Mouse (Mus musculus) heart, adult 2 months (tissue): Measurements from ENCODE around the gene Cd3g. TPM values are rescaled to one million over a fixed set of nuclear protein-coding genes. Genes with fewer than 3 reads are reported as not detected.

Source experiments
- DNase-seq, 2 experiments: peaks; one replicate each; pipeline ENCODE4 v3.0.0; 2021
- H3K27ac ChIP-seq: fragments of 200-600 bp; 2 replicates; pipeline ENCODE4 v1.8.1; 2022
- H3K27me3 ChIP-seq: fragments of 200-500 bp; 2 replicates; pipeline ENCODE4 v1.6.1; 2012; ENCODE audit warnings: mild to moderate bottlenecking, low read length, inconsistent platforms, mixed read lengths; ENCODE audit not compliant: control insufficient read depth, insufficient read depth
- H3K36me3 ChIP-seq: fragments of 200-500 bp; 2 replicates; pipeline ENCODE4 v1.6.1; 2012; ENCODE audit warnings: low read length, inconsistent platforms; ENCODE audit not compliant: control insufficient read depth, insufficient read depth
- H3K4me1 ChIP-seq: fragments of 200-500 bp; 2 replicates; pipeline ENCODE4 v1.6.1; 2011; ENCODE audit warnings: low read length; ENCODE audit not compliant: control insufficient read depth, insufficient read depth
- H3K4me3 ChIP-seq: fragments of 200-600 bp; 2 replicates; pipeline ENCODE4 v1.8.1; 2022
- H3K79me2 ChIP-seq: fragments of 200-500 bp; replicated peaks from 2 replicates; pipeline ENCODE4 v1.6.1; 2012; ENCODE audit warnings: mild to moderate bottlenecking, inconsistent platforms, low read length, moderate library complexity, mixed read lengths; ENCODE audit not compliant: control insufficient read depth, insufficient read depth
- H3K9ac ChIP-seq: fragments of 200-500 bp; 2 replicates; pipeline ENCODE4 v1.6.1; 2012; ENCODE audit warnings: low read depth, mild to moderate bottlenecking, control low read depth, inconsistent platforms, low read length, mixed read lengths
- CTCF ChIP-seq: fragments of 200-600 bp; IDR thresholded peaks from 2 replicates; pipeline ENCODE4 v1.8.1; 2022; ENCODE audit warnings: antibody characterized with exemption, mild to moderate bottlenecking, moderate library complexity
- EP300 ChIP-seq: fragments of 200-500 bp; IDR thresholded peaks from 2 replicates; pipeline ENCODE4 v1.6.1; 2011; ENCODE audit warnings: low read depth, low read length, control low read depth; ENCODE audit not compliant: insufficient read depth
- POLR2A ChIP-seq: fragments of 200-500 bp; IDR thresholded peaks from 2 replicates; pipeline ENCODE4 v1.6.1; 2011; ENCODE audit warnings: mild to moderate bottlenecking, low read depth, low read length, control low read depth; ENCODE audit not compliant: insufficient read depth
- WGBS: fragments of 180-500 bp; shearing (Covaris S2); methylation state at CpG from one replicate; pipeline ENCODE4 v1.1.7; 2018; 5-methylcytosine and 5-hydroxymethylcytosine counted together
- intact Hi-C: fragments of 180-260 bp; cut with DNase I; formaldehyde crosslinking; loops from one replicate; pipeline ENCODE4 v1.15.1; 2025
- polyA plus RNA-seq: library from polyadenylated mRNA; depleted of rRNA; stranded (reverse); fragments of >200 nt; gene quantifications from 2 replicates; pipeline ENCODE4 v1.2.3, GENCODE M21; 2012
- total RNA-seq, 2 experiments: library from RNA; stranded (reverse); gene quantifications; 2 replicates each; pipeline ENCODE4 v1.2.3; 2021

The Cd3g gene
- total and polyA plus RNA-seq, 3 experiments, result 0.25 to 0.64 (median 0.39) TPM

GRCm38 (mm10) chr9:44954432-44954831, 25.8 kb downstream of the Cd3g start:
- Histone ChIP-seq H3K27me3 (no peaks in the 10 kb centered on the region), H3K79me2 (no peaks in the 10 kb centered on the region; the same call in 1 of the 2 replicates), H3K9ac (no peak overlapping the region), H3K27ac (no peak overlapping the region), H3K36me3 (no peaks in the 10 kb centered on the region; the same call in none of the 2 replicates), H3K4me1 (no peaks in the 10 kb centered on the region), H3K4me3 (no peak overlapping the region)
- intact Hi-C loops, result no loop called here
- no peak for DNase-seq
- WGBS, result 94% methylated on average over 3 of the region's 3 CpGs
- no peak for TF ChIP-seq POLR2A
- TF ChIP-seq CTCF, result no peak
- TF ChIP-seq EP300, result no peak

DNA sequence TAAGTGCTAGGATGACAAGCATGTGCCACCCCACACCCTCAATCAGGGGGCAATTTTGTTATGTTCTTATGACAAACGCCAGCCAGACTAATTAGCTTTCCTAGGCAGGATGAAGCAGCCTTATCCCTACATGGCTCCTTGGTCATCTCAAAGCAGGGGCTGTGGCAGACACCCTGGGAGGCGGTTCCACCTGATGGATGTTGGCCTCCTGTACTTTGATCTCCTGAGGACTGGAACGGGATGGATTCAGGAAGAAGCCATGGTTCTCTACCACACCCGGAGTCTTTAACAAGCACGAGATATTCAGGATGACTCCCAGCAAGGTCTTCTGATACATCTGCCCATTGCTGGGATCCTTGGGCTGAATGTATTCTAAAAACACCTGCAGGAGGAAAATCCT, 32.4 kb downstream of the Cd3g start:
- H3K27me3 ChIP-seq, result no peaks in the 10 kb centered on the region
- WGBS, result 94% methylated on average over 5 of the region's 5 CpGs
- intact Hi-C loops, result no loop called here
- H3K36me3 ChIP-seq, result peaks cover 13% of the 10 kb centered on the region
- no peaks in the 10 kb centered on the region for H3K79me2 ChIP-seq
- no peak overlapping the region for H3K9ac ChIP-seq
- no peak overlapping the region for H3K4me3 ChIP-seq
- no peak overlapping the region for H3K27ac ChIP-seq
- TF ChIP-seq POLR2A, result no peak
- TF ChIP-seq EP300, result no peak
- TF ChIP-seq CTCF, result no peak
- DNase-seq, result no peak
- H3K4me1 ChIP-seq, result peaks cover 1% of the 10 kb centered on the region; the same call in 1 of the 2 replicates

GRCm38 (mm10) chr9:44946185-44946695, 34.0 kb downstream of the Cd3g start:
- H3K27ac ChIP-seq, result peak overlapping the region; percentile 8; the same call in 1 of the 2 replicates
- peaks cover 15% of the 10 kb centered on the region for H3K36me3 ChIP-seq
- no peak for TF ChIP-seq EP300
- no peak for TF ChIP-seq CTCF
- no peak for TF ChIP-seq POLR2A
- peaks cover 2% of the 10 kb centered on the region; the same call in 1 of the 2 replicates for H3K4me1 ChIP-seq
- H3K79me2 ChIP-seq, result no peaks in the 10 kb centered on the region
- peak in 1 of 2 experiments; percentile 27 for DNase-seq
- intact Hi-C loops, result no loop called here
- no peak overlapping the region for H3K4me3 ChIP-seq
- H3K9ac ChIP-seq, result no peak overlapping the region
- no peaks in the 10 kb centered on the region for H3K27me3 ChIP-seq
- 87% methylated on average over 7 of the region's 7 CpGs for WGBS

DNA sequence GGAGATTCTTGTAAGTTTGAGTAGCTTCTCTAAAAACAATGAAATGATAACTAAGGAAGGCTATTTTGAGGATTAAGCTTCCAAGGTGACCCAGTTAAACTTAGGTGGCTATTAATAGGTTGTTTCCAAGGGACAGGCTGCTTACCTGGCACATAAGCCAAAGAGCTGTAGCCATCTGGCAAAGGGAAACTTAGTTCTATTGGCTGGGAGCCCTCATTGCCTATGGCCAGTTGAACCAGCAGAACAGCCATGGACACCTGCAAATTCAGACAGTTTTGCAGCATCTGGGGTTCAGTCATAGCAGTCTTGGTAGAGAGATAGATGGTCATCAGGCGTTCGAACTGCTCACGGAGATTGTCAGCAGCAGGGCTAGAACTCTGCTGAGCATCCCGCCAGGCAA, 37.8 kb downstream of the Cd3g start:
- WGBS, result 70% methylated on average over 4 of the region's 4 CpGs
- Histone ChIP-seq H3K9ac (no peak overlapping the region), H3K27ac (peak overlapping the region; percentile 94), H3K4me3 (no peak overlapping the region), H3K4me1 (peaks cover 2% of the 10 kb centered on the region; the same call in 1 of the 2 replicates), H3K27me3 (no peaks in the 10 kb centered on the region), H3K36me3 (peaks cover 23% of the 10 kb centered on the region), H3K79me2 (no peaks in the 10 kb centered on the region)
- TF ChIP-seq POLR2A, result 0 out of 2 replicates have a peak, but pooled peaks have one; percentile 20
- TF ChIP-seq CTCF, result no peak
- DNase-seq, result peak in 1 of 2 experiments; percentile 56
- intact Hi-C loops, result no loop called here

DNA sequence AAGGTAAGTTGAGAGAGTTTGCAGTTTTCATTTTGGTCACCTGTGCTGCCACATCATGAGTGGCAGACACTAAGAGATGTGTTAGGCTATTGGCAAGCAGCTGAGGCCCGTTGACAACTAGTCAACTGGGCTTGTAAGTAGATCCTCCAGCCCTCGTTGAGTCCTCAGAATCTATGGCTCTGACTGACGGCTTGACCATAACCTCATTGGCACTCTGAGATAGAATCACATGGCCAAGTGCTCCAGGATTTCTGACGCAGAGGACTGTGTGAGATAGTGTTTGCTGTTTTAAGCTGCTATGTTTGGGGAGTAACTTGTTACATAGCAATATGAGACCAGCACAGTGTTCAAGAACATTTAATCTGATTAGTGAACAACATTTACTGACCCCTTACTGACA, 38.5 kb downstream of the Cd3g start:
- Histone ChIP-seq H3K79me2 (no peaks in the 10 kb centered on the region), H3K4me1 (peaks cover 2% of the 10 kb centered on the region; the same call in 1 of the 2 replicates), H3K4me3 (no peak overlapping the region), H3K9ac (no peak overlapping the region), H3K36me3 (peaks cover 23% of the 10 kb centered on the region), H3K27me3 (no peaks in the 10 kb centered on the region), H3K27ac (peak overlapping the region; percentile 94)
- DNase-seq, result peak in 1 of 2 experiments; percentile 36
- TF ChIP-seq POLR2A (peak; percentile 25; the same call in 1 of the 2 replicates), CTCF (no peak)
- 58% methylated on average over 4 of the region's 4 CpGs for WGBS
- intact Hi-C loops, result no loop called here

- Histone ChIP-seq H3K36me3 (peaks cover 12% of the 10 kb centered on the region), H3K9ac (no peak overlapping the region), H3K4me1 (peaks cover 1% of the 10 kb centered on the region; the same call in 1 of the 2 replicates), H3K27ac (peak overlapping the region; percentile 99), H3K4me3 (peak overlapping the region; percentile 87), H3K79me2 (peaks cover 6% of the 10 kb centered on the region), H3K27me3 (no peaks in the 10 kb centered on the region)
- intact Hi-C loops, result loop anchor here (2.0 kb wide), 3 partner anchors 41 to 149 kb away; partner anchors contain the start of genes Kmt2a and Ube4a
- TF ChIP-seq CTCF (peak; percentile 17; the same call in 1 of the 2 replicates), EP300 (no peak), POLR2A (no peak)
- 75% methylated on average over 2 of the region's 2 CpGs for WGBS
- no peak for DNase-seq
Observed at GRCm38 (mm10) chr9:44921543-44921942, 58.7 kb downstream of the Cd3g start.
